Mouse (Mus musculus) layer of hippocampus, postnatal 25 days (tissue): Measurements from ENCODE around the gene Ssbp4. TPM values are rescaled to one million over a fixed set of nuclear protein-coding genes. Genes with fewer than 3 reads are reported as not detected.

ENCODE experiments used
- DNase-seq, 2 experiments: peaks; one replicate each; pipeline ENCODE4 v3.0.0; 2022; ENCODE audit warnings: mixed read lengths in 2 of 2, low spot score in 1 of 2; ENCODE audit errors: extremely low spot score in 1 of 2
- total RNA-seq, 2 experiments: library from RNA; stranded (reverse); gene quantifications; 2 replicates each; pipeline ENCODE4 v1.2.3; 2021

Ssbp4 gene
- total RNA-seq = 100 to 1,000 TPM; 285 to 304 TPM

GRCm38 (mm10) chr8:70608749-70609367 lies at the start of gene Ssbp4:
Ssbp4 (minus strand) TSS chr8:70608872.
- DNase-seq = no peak

GRCm38 (mm10) chr8:70657739-70658138 lies 49.1 kb upstream of the Ssbp4 start:
- no peak for DNase-seq

GRCm38 (mm10) chr8:70657214-70657613 lies 48.5 kb upstream of the Ssbp4 start:
- no peak for DNase-seq

- no peak for DNase-seq
Measured at GRCm38 (mm10) chr8:70656193-70656790, 47.6 kb upstream of the Ssbp4 start.

- no peak for DNase-seq
Measured at GRCm38 (mm10) chr8:70655469-70655868, 46.8 kb upstream of the Ssbp4 start.

- DNase-seq = no peak
Measured at GRCm38 (mm10) chr8:70654121-70654520, 45.4 kb upstream of the Ssbp4 start.

GRCm38 (mm10) chr8:70653226-70653625 lies 44.6 kb upstream of the Ssbp4 start:
- DNase-seq = peak in 1 of 2 experiments; percentile 58

- DNase-seq = no peak
Measured at GRCm38 (mm10) chr8:70650351-70650750, 41.7 kb upstream of the Ssbp4 start.

GRCm38 (mm10) chr8:70649324-70649723 lies 40.7 kb upstream of the Ssbp4 start:
- no peak for DNase-seq

- DNase-seq = no peak
Measured at GRCm38 (mm10) chr8:70648921-70649320, 40.2 kb upstream of the Ssbp4 start.

GRCm38 (mm10) chr8:70648164-70648442 lies 39.4 kb upstream of the Ssbp4 start:
- DNase-seq = no peak

- no peak for DNase-seq
Measured at GRCm38 (mm10) chr8:70647343-70648163, 38.9 kb upstream of the Ssbp4 start.

GRCm38 (mm10) chr8:70646775-70647174 lies 38.1 kb upstream of the Ssbp4 start:
- DNase-seq = no peak

- DNase-seq = no peak
Measured at GRCm38 (mm10) chr8:70646369-70646768, 37.7 kb upstream of the Ssbp4 start.

GRCm38 (mm10) chr8:70645501-70646224 lies 37.0 kb upstream of the Ssbp4 start:
- DNase-seq = no peak

GRCm38 (mm10) chr8:70644065-70644464 lies 35.4 kb upstream of the Ssbp4 start:
- DNase-seq = no peak

- DNase-seq = no peak
Measured at GRCm38 (mm10) chr8:70643019-70643418, 34.3 kb upstream of the Ssbp4 start.

- DNase-seq = no peak
Measured at GRCm38 (mm10) chr8:70638752-70639151, 30.1 kb upstream of the Ssbp4 start.

GRCm38 (mm10) chr8:70636838-70637237 lies 28.2 kb upstream of the Ssbp4 start:
- no peak for DNase-seq

- DNase-seq = no peak
Measured at GRCm38 (mm10) chr8:70635527-70635926, 26.9 kb upstream of the Ssbp4 start.

GRCm38 (mm10) chr8:70634066-70634465 lies 25.4 kb upstream of the Ssbp4 start:
- DNase-seq = no peak
